Mouse (Mus musculus) hindlimb bud, embryonic 11.5 days (tissue): ENCODE results near the gene Nav2.

Source experiments
- DNase-seq: peaks from one replicate; pipeline ENCODE4 v3.0.0-alpha.2; 2012; ENCODE audit warnings: low read depth, low spot score; ENCODE audit errors: extremely low spot score

The Nav2 gene

DNA sequence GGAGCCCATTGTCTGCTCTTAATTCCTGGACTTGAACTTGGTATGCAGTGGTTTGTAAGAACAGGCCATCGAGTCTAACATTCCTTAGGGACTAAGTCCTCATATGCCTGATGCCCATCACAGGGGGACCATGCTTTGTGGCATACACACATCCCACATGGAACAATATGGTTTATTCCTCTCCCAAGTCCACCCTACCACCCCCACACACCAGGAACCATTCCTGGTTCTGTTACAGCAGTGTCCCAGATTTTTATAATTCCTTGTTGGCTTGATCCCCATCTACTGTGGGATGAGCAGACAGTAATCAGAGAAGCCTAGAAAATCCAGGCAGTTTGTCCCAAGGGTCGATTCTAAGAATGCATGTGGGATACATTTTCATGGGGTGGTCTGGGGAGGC, 668.6 kb downstream of the Nav2 start:
- no peak for DNase-seq

DNA sequence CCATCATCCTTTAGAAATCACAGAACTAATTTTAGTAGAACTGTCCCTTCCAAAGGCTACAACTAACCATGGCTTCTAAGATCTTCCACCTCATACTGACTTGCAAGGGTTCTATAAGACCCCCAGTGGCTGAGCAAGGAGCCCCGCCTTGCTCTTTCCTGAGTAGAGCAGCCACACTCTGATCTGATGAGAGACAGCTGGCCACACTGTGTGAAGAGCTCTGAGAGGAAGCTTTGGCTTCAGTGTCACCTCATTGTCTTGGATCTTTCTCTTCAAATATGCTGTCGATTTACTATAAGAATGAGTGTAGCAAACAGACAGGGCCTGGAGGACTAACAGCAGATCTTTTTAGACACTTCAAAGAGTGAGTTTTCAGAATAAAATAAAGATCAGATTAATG, 673.4 kb downstream of the Nav2 start:
- DNase-seq, result no peak

- no peak for DNase-seq
Measured at GRCm38 (mm10) chr7:49582551-49582950, 674.0 kb downstream of the Nav2 start.

GRCm38 (mm10) chr7:49583176-49583575, 674.7 kb downstream of the Nav2 start:
- no peak for DNase-seq

DNA sequence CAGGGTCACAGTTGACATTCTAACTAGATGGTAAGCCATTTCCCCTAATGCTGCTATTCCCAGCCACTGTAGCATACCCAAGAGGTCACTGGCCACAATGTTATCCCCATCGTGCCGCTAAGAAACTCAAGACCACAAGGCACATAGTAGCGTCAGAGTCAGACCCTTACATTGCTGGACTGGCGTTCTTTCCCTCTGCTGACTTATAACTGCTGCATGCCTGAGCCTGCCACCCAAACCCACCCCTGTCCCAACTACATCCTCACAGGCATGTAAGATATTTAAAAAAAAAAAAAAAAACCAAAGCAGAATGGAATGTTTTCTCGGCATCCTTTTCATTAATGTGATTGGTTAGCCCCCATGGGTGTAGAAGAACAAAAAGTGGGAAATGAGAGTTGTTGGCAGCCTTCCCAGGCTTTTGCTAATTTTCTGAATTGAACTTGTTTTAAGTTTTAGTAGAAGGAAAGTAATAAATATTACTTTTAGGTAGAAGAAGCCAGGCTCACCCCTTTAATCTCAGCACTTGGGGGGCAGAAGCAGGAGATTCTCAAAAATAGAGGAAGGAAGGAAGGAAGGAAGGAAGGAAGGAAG, 678.1 kb downstream of the Nav2 start:
- DNase-seq, result no peak

DNA sequence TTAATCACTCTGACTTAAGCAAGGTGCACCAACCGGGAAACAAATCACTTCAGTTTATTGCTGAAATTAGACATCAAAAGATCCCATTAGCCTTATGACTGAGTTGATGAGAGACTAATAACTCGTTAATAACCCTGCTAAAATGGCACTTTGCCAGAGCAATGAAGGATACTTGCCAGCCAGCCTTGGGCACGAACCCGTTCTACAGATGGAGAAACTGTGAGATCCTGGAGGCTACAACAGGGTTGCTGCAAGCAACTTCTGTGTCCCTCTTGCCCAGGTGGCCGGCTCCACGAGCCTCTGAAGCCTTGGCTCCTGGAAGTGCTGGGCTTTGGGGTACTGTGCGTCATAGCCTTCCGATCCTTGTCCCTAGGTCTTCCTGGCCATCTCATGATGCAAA, 681.1 kb downstream of the Nav2 start:
- no peak for DNase-seq

DNA sequence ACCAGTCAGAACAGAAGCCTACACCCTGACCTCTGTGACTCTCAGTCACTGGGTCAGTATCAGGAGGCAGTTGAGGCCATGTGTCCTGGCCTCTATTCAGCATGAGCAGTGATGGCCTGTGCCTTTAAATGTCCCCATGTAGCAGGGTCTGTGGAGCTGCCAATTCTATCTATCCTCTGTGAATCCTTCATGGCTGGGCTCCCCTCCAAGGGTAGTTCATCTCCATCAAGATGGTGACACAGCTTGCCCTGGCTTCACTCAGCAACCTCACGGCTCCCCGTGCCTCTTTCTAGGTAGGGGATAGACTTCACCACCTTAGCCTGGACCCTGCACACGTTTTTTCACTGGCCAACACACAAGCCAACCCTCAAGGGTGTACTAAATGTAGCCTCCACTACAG, 689.3 kb downstream of the Nav2 start:
- DNase-seq, result no peak

DNA sequence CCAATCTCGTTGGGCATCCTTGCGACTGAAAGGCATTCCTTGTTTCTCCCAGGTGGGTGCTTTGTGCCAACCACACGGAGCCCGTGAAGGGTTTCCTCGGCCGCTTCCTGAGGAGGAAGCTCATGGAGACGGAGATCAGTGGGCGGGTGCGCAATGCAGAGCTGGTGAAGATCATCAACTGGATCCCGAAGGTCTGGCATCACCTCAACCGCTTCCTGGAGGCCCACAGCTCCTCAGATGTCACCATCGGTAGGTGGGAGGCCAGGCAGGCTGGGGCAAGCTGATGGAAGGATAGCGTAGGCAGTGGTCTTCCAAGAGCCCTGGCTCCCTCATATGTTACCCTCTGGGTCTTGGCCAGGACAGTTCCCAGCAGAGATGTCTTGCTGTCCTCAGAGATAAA, 689.7 kb downstream of the Nav2 start:
- DNase-seq, result no peak

GRCm38 (mm10) chr7:49599950-49600349, 691.4 kb downstream of the Nav2 start:
- no peak for DNase-seq

- DNase-seq, result peak; percentile 50
Measured at GRCm38 (mm10) chr7:49601191-49601975, 692.9 kb downstream of the Nav2 start.

- no peak for DNase-seq
Measured at GRCm38 (mm10) chr7:49604244-49604643, 695.7 kb downstream of the Nav2 start.

DNA sequence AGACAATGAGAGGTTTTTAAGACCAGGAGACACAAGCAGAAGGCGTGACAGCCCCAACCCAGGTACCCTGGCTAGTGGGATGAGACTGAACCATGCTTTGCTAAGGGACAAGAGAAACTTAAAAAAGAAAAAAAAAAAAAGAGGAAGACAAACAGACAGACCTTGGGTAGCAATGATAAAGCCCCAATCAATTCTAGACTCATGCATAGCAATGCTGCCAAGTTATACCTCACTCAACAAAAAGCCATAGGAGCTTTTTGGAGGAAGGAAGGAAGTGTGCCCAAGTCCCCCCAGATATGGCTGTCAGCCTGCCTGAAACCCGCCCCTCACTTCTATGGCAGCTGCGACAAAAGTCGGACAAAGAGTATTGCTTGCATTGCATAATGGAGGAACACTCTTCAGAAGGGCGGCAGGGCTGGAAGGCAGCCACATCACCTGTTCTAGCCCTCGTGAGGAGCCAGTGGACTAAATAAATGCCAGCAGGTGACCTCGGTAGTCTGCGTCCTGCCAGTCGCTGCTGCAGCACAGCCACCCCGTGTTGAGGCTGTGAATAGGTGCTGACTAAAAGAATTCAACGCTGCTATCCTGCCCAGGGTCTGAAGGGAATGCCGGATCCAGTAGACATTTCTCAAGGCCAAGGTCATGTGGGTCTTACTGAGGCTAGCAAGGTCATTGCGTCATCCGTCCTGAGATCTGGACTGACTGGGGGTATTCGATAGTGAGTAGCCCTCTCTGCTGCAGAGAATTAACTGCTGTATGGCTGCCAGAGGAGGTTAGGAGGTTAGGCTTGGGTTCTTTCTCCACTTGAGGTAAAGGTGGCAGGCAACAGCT, 696.7 kb downstream of the Nav2 start:
- no peak for DNase-seq

GRCm38 (mm10) chr7:49616258-49616735, 707.8 kb downstream of the Nav2 start:
- DNase-seq, result no peak

DNA sequence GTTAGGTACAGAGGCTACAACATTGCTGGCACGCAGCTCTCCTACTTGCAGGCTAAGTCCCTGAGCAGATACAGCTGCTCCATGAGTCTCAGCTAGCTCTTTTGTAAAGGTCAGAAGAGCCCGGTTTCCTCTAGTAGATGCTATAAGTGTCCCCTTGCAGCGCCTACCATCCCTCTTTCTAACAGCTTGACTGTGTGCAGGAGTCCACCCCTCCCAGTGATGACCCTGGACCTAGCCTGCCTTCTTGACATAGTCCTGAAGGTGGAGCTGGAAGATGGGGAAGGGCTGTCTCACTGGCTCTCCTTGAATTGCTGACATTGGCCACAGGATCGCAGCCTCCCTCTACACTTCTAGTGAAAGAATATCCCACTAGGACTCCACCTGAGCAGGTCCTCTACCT, 708.6 kb downstream of the Nav2 start:
- DNase-seq, result no peak

DNA sequence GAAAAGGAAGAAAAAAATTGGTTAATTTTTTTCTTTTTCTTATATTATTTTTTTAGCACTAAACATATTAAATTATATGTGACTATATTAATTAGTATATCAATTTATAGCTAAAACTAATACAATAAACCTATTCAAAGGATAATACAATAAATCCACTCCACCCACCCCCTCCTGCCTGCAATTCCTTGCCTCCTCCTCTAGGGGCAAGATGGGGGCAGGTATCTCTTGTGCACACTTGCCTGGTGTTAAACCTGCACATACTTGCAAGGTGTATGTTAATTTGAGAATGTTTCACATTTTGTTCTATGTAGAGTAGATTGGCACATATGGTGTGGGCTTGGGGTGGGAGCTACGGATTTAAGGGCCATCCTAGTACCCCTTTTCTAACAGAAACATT, 711.6 kb downstream of the Nav2 start:
- DNase-seq, result no peak

DNA sequence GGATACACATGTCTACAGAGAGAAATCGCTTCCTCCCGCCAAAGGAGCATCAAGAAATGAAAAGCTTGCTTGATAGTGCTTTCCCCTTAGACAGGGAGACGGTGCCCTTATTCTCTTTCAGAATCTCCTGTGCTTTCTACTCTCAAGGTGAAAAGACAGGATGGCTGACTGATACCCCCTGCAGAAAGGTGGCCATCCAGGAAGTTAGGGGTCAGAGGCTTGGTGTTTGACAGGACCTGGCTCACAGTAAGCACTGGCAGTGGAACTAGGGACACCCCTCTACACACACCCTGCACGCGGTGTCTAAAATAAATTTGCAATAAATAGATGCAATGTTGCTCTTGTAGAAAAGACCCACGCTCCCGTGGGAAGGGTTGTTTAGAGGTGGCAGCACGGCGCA, 723.4 kb downstream of the Nav2 start:
- DNase-seq, result no peak

DNA sequence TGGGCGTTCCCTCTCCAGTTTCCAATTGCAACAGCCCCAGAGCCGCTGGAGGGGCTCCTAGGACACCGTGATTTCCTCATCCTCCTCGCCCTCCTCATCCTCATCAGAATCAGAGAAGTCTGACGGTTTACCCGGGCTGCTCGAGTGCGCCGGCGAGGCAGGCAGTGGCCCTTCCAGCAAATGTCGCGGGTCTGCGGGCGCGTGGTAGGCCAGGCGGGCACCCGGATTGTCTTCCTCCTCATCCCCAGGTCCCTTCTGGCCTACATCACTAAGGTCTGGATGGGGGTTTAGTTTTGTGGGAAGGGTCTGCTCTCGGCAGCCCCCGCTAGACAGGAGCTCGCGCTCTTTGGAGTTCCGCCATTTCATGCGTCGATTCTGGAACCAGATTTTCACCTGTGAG, 723.9 kb downstream of the Nav2 start:
- DNase-seq, result no peak

DNA sequence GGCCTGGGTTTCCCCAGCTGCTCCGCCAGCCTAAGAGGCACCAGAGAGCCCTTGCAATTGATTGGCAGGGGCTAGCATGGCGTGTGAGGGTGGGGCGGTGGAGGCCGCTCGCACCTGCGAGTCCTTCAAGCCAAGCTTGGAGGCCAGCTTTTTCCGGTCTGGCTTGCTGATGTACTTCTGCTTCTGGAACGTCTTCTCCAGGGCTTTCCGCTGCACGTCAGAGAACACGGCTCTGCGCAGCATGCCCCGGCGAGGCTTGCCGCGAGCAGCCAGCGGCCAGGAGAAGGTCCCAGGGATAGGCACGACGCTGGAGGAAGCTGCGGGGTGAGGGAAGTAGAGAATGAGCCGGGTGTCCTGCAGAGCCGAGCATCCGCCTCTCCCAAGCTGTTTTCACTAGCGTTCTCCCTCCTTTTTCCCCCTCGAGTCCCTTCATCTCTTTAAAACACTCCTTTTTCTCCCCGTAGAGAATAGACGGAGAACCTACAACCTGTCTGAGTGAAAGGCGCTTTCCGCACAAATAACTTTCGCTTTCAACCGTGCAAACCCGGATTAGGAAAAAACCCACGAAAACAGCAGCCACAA, 725.0 kb downstream of the Nav2 start:
- no peak for DNase-seq

DNA sequence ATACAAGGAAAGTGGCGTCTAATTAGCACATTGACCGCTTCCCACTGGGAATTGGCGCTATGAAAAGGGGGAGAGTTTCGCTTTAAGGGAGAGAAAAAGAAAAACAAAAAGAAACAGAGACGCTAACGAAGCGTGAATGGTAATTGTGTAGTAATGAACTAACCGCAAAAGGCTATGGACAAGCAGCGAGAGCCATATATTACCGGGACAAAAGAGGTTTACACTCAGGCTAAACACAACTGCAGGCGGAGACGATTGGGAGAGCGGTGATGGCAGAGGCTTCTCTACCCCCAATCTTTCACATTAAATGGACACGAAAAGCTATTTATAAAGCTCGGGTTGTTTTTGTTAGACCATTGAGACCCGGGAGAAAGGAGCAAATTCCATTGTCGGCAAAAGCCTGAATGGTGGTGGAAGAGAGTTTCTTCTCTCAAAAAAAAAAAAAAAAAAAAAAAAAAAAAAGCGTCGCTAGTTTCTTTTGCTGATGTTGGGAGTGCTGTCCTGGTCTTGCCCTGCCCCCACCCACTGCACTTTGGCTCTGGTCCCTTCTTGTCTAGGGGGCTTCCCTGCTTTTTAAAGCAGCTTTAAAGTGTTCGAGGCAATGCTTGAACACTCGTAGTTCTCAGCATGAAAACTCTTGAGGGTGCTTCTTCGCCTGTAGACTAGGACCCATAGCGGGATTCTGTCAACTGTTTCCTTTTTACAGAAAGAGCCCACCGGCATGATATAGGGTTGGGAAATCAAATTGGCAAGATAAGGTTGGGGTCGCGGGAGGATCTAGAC, 726.0 kb downstream of the Nav2 start:
- no peak for DNase-seq

- DNase-seq, result no peak
Measured at GRCm38 (mm10) chr7:49635074-49635621, 726.6 kb downstream of the Nav2 start.
